Mouse (Mus musculus) brain, embryonic 14.5 days (tissue): Measurements from ENCODE around the gene Gm5965.

Source experiments
- CTCF ChIP-seq: fragments of 200-500 bp; IDR thresholded peaks from 2 replicates; pipeline ENCODE4 v1.5.1; 2012; ENCODE audit warnings: inconsistent platforms, mild to moderate bottlenecking, moderate library complexity, borderline replicate concordance; ENCODE audit not compliant: insufficient read depth, insufficient read length; ENCODE audit errors: extremely low read depth
- POLR2A ChIP-seq: fragments of 200-500 bp; IDR thresholded peaks from 2 replicates; pipeline ENCODE4 v1.6.1; 2012; ENCODE audit warnings: mild to moderate bottlenecking, inconsistent platforms, borderline replicate concordance; ENCODE audit not compliant: poor library complexity, insufficient read depth, insufficient read length, severe bottlenecking; ENCODE audit errors: extremely low read depth

DNA sequence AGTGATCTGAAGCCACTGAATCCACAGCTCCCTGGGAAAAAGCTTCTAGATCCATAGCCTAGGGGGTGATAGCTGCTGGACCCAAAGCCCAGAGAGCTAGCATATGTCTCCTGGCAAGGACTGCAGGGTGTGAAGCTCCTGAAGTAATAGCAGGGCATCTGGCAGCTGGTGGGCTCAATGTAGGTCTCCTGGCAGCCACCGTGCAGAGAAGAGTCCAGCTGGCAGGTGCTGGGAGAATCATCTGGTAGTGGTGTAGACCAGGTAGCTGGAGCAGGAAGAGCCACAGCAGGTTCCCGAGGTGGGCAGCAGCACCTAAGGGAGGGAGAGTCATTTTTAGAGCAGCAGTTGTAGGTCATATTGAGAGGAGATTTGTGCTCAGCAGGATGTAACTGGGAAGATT, 34.1 kb downstream of the Gm5965 start, which contains the start of gene Gm20741:
- TF ChIP-seq POLR2A (no peak), CTCF (no peak)
